Mouse (Mus musculus): Measurements from ENCODE around the gene Babam1. TPM values are rescaled to one million over a fixed set of nuclear protein-coding genes. Genes with fewer than 3 reads are reported as not detected.

Babam1 gene
- total RNA-seq, 2 experiments from 2014 or later: 75.8 to 88.0 TPM

DNA sequence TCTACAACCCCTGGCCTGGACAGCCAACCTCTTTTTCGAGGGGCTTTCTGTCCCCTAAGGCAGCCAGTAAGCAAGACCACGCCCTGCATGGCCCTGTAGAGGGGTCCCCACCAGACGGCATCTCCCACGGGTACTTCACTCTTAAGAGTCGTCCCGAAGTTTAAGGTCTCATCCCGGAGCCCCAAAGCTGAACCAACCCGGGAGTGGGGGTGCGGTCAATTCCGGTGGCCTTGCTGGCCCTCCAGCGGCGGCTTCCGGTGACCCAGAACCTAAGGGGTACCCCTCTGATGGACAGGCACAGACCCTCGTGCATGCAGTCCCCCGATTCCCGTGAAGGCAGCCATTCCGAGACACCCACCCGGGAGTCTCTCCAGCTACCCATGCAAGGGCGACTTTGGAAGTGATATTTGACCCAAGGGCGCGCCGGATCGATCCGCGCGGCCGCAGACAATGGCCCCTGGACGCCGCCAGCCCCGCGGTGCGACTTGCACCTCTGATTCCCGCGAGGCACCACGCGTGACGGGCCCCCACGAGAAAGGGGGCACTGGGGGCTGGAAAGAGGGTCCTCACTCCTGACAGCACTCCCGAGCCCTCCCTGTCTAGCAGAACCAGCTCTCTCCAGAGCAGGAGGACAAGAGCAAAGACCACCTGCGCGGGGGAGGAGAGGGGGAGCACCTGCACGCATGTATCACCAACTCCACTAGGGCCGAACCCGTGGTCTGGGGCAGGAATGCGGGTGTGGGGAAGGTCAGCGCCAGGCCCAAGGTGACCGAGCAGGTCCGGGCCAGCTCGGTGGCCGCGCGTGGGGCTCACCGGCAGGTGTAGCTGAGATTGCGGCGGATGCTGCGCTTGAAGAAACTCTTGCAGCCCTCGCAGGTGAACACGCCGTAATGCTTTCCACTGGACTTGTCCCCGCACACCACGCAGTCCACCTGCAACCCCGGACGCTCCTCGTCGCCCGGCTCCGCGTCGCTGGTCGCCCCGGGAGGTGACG, 16.2 kb upstream of the Babam1 start:
- intact Hi-C loops (cut with DNase I): no loop called here
- DNase-seq: no peak

DNA sequence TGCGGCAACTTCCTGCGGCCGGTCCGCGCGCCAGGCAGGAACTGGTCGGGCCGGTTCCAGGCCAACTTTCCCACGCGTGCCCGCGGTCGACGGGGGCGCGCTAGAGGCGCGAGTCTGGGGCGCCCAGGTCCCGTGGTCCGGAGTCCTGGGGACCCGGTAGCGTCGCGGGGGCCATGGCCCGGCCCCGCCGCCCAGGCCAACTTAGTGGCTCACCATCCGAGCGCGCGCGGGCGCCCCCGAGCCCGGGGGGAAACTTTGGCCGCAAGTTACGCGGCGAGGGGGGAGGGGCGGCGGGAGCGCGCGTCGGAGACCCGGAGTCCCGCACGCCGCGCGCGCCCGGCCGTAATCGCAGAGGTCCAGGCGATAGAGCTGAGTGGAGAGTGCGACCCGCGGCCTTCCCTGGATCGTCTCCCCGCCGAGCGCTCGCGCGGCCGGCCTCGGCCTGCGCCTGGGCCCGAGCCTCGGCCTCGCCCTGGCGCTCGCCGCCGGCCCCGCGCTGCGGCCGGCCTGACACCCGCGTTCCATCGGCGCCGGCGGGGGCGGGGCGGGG, 15.2 kb upstream of the Babam1 start, which contains the start of gene Nr2f6:
Gene Nr2f6 (minus strand): TSS at position 540 of the 550 bp plus-strand sequence.
- DNase-seq: peak; percentile 76
- intact Hi-C loops (cut with DNase I): no loop called here

DNA sequence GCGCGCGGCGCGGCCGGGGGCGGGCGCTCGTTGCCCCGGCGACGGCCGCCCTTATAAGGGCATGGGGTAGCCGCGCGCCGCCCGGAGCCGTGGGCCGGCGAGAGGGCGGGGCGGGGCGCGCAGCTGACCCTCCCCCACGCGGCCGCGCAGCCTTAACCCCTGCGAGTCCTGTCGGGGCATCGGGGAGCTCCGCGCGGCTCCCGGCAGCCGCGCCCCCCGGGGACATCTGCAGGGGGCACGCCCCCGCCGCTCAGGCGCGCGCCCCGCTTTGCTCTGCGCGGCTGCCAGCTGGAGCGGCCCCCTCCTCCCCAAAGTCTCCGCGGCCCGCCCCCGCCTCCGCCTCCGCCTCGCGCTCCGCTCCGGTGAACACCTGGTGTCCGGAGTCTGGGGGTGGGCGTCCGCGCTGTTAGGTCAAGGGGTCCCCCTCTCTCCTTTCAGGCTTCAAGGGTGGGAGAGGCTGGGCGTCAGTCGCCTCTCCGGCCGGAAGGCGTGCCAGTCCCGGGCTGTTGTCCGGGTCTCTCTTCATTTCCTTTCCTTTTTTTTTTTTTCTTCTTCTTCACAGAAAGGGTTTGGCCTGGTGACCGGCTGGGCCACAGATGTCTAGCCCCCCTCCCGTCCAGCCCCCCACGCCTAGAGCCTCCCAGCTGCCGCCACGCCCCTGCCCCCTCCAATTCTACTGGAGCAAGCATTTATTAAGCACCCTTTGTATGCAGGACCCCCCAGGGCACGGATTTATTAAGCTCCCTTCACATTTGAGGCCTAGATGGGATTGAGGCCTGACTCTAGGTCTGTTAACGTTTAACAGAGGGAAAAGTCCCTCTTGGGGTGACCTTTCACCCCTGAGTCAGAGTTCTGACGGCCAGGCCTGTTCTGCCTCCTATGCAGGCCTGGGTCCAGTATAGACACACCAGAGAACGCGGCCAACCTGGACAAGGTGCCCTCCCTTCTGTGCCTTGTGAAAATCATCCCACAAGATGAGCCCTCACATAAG, 14.4 kb upstream of the Babam1 start:
- intact Hi-C loops (cut with DNase I): no loop called here
- DNase-seq: peak; percentile 86

DNA sequence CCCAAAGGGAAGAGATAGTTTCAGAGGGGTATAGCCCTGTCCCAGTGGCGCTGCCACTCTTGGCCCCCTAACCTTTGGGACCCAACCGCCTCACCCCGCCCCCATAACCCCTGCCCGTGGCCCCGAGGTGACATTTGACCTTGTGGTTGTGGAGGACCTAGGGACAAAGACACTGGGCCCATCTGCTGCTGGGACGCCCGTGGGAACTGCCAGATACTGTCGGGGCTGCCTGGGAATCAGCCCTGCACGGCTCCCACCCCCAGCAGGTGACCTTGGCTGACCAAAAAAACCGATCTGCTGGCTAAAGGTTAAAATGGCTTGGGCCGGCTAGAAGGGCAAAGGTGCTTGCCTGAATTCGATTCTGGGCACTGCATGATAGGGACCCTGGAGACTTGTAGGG, 13.3 kb upstream of the Babam1 start:
- DNase-seq: no peak
- intact Hi-C loops (cut with DNase I): no loop called here

DNA sequence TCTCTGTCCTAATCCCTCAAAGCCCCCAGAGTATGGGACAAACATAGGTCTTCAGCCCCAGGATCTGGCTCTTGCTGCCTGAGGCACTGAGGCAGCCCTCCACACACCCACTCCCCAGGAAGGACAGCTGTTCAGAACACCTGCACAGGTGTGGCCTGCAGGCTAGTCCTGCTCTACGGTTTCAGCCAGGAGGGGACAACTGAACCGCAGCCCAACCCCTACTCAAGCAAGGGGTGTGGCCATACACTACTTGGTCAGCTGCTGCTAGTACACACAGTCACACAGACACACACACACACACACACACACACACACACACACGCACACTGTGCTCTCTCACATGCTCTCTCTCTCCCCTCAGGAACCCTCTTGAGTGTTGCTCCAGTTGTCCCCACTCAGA, 12.8 kb upstream of the Babam1 start:
- intact Hi-C loops (cut with DNase I): no loop called here
- DNase-seq: no peak

DNA sequence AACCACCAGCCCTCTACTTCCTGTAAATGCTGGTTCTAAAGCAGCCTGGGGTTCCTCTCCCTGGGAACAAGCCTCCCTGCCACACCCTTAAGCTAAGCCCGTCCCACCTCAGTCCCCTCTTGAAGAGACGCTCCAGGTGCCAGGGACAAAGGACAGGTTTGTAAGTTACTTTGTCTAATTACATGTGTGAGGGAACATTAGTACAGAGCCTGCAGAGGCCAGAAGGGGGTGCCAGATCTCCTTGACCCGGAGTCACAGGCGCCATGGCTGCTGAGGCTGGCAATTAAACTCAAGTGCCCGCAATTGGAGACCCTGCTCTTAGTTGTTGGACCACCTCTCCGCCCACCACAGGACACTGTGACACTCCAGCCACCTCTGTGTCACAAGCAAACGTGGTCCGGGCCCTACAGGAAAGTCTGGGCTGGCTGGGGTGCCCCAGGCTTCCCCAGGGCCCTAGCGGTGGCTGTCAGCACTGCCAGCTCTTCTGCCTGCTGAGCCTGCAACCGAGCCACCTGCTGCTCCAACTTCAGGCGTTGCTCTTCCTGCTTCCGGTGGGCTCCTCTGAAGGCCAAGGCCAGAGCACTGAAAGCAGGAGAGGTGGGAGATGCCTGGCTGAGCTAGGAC, 11.3 kb upstream of the Babam1 start:
- DNase-seq: no peak
- intact Hi-C loops (cut with DNase I): no loop called here

DNA sequence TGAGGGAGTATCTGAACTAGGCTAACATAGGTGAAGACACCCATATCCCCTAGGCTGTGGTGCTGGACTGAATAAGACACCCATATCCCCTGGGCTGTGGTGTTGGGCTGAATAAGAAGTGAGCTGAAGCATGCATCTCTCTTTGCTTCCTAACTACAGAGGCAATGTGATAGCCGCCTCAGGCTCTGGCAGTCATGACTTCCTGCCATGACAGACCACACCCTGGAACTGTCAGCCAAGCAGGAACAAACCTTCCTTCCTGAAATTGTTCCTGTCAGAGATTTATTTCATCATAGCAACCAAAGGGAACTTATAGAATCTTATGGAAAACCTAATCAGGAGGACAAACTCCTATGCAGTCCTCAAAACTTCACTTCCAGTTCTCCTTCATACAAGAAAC, 8.4 kb upstream of the Babam1 start:
- no peak for DNase-seq
- intact Hi-C loops (cut with DNase I): no loop called here

DNA sequence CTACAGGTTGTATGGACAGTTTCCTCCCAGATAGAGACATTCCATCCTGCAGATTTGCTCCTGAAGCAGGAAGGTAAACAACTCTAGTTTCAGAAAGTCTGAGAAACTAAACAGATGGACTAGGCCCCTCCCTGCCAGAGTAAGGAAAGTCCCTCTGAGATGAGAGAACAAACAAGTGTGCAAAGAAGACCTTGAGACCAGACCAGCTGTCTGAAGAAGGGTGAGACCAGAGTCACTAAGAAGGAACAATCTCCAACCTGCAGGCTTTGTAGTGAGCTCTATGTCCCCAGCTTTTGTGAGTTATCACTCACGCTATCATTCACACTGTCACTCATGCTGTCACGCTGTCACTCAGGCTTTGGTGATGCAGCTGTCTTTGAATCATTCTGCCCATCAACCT, 5.0 kb upstream of the Babam1 start:
- intact Hi-C loops (cut with DNase I): no loop called here
- DNase-seq: no peak

DNA sequence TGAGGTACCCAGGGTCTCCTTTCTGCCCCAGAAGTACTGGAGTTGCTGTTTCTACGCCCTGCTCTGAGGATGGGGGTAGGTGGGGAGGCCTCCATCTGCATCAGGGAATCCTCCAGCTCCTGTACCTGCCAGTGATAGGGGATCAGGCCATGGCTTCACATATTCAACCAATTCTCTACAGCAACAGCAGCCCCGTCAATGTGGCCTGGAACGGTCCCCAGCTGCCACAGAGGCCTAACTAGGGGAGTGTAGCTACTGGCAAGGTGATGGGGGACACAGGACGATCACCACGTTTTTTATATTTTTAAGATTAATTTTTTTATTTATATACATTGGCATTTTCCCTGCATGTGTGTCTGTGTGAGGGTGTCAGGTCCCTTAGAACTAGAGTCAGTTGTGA, 4.3 kb upstream of the Babam1 start:
- DNase-seq: no peak
- intact Hi-C loops (cut with DNase I): no loop called here

DNA sequence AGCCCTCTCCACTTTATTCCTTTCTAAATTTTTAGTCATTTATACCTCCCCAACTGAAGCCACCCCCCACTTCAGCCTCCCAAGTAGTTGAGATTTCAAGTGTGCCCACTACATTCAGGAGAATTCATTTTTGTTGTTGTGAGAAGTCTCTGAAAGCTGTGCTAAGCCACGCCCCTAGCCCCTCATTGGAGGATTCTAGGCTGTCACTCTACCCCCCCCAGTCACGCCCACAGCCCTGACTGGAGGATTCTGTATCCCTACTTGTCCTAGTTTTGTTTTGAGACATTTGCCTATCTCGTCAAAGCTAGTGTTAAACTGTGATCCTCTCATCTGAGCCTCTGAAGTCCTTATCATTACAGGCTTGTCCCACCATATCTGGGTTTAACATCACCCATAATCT, 3.8 kb upstream of the Babam1 start:
- no peak for DNase-seq

DNA sequence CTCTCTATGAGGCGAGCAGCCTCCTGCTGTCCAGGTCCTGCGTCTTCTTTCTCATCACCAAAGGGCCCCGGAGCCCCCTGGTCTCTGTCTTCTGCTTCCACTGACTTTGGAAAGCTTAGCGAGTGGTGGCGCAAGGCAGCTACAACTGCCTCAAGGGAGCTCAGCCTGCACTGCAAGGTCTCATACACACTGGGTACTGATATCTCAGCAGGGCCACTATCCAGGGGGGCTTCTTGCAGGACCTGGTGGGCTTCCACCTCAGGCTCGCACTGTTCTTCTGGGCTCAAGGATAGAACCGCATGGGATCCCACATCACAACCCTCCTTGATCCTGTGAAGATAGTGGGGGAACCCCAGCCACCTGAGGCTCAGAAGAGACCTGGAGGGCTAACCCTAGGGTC, 2.2 kb upstream of the Babam1 start:
- intact Hi-C loops (cut with DNase I): no loop called here
- no peak for DNase-seq

More for the DNA sequence above, 3.8 kb upstream of the Babam1 start:
- intact Hi-C loops (cut with DNase I): no loop called here

DNA sequence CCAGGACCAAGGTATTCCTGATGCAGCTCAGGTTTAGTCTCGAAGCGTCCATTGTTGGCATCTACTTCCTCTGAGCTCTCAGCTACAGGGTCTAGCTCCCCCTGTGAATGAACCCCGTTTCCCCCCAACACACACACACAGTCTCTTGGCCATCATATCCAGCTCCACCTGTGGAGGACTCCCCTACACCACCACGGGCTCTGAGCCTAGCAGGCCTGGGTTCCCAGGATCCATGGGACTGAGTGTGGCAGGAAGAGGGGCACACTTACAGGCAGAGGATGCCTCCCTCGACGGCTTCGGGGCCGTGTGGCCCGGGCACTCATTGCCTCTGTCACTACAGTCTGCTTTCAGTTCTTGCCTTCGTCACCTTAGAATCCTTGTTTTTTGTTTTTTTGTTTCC, 1.6 kb upstream of the Babam1 start:
- no peak for DNase-seq
- intact Hi-C loops (cut with DNase I): no loop called here

DNA sequence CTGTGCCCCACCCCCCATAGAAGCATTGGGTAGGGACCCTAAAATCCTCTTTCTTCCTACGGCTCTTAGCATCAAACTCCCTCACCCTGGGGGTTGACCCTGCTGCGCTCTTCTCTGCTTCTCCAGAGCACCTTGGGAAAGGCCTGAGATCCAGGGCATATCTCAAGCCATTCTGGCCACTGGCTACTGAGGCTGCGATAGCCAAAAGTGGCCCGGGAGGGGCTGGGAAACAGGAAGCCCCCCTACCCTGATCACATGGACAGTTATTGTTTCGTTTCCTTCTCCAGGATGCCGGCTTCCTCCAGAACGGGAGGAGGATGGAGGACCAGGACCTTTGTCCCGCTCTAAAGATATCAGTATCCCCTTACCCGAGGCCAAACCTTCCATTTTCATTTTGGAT, 1.0 kb upstream of the Babam1 start, which contains the start of gene Ushbp1:
Gene Ushbp1 (minus strand): TSS at position 174 of the 400 bp plus-strand sequence.
- intact Hi-C loops (cut with DNase I): no loop called here
- DNase-seq: no peak

DNA sequence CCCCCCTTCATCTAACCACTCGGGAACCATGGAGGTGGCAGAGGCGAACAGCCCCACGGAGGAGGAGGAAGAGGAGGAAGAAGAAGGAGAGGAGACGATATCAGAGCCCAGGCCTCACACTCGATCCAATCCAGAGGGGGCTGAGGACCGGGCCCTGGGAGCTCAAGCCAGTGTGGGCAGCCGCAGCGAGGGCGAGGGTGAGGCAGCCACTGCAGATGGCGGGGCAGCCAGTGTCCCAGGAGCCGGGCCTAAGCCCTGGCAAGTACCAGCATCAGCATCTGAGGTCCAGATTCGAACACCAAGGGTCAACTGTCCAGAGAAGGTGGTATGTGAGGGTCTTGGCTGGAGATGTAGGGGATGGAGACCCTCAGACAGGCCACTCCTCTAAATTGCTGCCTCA, 1.0 kb downstream of the Babam1 start:
- intact Hi-C loops (cut with DNase I): no loop called here
- no peak for DNase-seq

DNA sequence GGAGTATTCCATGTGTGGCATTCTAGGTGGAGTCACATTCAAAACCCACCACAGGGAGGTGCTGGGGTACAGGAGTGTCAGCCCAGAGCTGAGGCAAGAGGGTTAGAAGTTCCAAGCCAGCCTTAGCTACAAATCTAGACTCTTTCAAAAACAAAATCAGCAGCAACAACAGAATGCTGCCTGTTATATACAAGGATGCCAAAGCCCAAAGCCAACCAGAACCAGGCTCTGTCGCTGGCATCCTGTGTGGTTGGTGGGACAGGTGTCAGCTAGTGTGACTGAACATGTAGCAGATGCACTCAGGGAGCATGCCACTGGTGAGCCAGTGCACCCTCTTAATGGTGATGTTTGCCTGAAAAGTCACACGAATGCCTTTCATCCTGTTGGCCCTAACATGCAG, 4.2 kb downstream of the Babam1 start:
- no peak for DNase-seq
- intact Hi-C loops (cut with DNase I): no loop called here

DNA sequence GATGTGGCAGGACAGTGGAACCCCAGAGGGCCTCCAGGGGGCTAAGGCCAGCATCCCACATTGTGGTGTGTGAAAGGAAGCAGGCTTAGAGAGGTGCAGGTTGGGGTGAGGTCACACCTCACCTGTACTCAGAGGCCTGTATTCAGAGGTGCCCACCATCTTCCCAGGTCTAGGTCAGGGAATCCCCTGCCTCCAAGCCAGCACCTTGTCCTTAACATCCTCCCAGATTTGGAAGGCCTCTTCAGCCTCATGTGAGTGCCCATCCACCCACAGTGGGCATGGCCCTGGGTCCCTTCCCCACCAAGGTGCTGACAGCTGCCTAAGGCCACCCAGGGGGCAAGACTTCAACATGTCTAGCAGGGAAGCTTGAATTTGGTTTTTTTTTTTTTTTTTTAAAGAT, 4.8 kb downstream of the Babam1 start:
- DNase-seq: no peak
- intact Hi-C loops (cut with DNase I): no loop called here

DNA sequence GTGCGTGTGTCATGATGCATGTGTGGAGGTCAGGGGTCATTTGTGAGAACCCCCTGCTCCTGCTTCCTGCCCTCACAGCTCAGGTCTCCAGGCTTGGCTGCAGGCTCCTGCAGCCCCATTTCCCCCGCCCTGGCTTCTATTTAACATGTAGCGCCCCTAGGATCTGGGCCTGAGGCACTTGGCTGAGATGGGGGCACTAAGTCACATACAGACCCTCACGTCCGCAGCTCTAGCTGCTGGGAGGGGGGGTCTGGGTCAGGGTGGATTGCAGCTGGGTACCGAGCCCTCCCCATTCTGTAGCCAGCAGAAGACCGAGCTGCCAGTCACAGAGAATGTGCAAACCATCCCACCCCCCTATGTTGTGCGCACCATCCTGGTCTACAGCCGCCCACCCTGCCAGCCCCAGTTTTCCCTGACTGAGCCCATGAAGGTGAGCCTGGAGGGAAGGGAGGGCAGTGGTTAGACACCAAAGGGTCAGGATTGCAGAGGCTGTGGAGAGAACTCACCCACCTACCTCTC, 5.8 kb downstream of the Babam1 start:
- no peak for DNase-seq
- intact Hi-C loops (cut with DNase I): no loop called here

DNA sequence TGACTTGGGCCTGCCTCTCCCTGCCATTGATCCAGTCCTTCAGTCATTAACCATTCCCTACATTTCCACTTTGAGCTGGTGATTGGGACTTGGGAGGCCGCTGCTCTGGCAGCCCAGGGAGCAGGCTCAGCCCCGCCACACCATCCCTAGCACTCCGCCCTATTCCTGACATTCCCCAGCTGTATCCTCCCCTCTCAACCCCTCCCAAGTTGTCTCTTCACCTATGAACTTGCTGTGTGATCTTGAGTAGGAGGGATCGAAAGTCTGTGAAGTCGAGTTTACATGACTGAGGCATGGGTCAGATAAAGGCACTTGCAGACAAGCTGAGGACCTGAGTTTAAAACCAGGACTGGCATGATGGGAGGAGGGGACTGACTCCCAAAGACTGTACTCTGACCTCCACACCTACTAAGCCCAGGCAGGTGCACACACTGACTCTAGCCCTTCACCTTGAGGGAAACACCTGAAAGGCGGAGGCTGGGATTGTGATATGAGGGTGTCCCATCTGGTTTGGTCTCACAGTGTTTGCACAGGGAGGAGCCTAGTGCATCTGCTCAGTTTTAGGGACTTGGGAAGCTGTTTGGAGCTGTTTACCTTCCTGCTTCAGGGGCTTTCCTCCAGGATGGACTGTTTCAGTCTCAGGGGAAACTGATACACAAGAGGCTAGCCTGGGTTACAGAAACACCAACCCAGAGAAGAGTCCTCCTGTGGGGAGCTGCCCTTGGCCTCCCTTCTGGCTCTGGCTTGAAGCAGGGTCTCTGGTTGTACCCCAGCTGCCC, 6.6 kb downstream of the Babam1 start:
- intact Hi-C loops (cut with DNase I): no loop called here
- no peak for DNase-seq

DNA sequence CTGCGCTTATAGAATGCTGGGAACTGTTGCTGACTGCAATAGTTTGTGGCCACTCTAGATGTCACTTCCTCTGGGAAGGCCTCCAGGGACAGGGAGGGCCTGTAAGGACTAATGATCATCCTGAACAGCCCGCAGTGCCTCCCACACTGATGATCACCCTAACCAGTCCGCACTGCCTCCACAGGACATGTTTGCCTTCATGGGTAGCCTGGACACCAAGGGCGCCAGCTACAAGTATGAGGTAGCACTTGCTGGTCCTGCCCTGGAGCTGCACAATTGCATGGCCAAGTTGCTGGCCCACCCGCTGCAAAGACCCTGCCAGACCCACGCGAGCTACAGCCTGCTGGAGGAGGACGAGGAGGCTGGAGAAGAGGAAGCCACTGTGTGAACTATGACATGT, 7.3 kb downstream of the Babam1 start:
- intact Hi-C loops (cut with DNase I): no loop called here
- no peak for DNase-seq

DNA sequence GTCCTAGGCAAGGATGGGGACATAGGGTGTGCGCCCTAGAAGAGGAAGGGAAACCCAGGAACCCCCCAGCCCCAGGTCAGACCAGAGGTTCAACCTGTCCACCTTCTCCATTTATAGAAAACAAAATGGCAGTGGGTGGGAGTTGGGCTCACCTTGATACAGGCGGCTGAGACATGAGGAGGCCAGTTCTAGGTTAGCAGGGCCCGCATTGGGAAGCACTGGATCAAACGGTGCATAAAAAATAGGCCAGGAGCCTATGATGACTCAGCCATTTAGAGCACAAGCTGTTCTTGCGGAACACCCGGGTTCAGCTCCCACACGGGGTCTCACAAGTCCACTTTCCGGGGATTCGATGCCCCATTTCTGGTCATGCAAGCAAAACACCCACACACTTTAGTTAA, 8.3 kb downstream of the Babam1 start:
- no peak for DNase-seq
- intact Hi-C loops (cut with DNase I): no loop called here

Data from left cerebral cortex, postnatal 4 days (tissue).